Mouse (Mus musculus): ENCODE results near the gene Pwwp2b.
A peak's percentile ranks its signal among the peaks of the same experiment; 100 is the strongest.

The Pwwp2b gene

GRCm38 (mm10) chr7:139224070-139224469, 24.2 kb upstream of the Pwwp2b start:
- no peak for DNase-seq (ENCODE audit: low spot score in 2 of 2)

DNA sequence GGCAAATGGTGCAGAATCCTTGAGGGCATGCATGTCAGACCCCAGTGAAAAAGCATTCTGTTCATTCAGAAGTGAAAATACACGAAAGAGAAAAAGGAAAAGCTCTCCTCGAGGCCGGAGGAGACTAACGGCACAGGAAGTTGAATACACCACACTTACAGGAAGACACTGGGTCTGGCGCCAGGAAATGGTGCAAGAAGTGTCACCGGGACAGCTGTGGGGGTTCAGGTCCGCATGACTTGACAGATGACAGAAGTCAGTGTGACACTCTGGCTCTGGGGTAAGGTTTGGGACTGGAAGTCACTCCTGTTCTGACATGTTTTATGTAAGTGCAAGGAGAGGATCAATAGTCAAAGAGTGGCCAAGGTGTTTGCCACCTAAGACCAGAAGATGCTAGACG, 23.6 kb upstream of the Pwwp2b start:
- no peak for DNase-seq (ENCODE audit: low spot score in 2 of 2)

- no peak for DNase-seq (ENCODE audit: low spot score in 2 of 2)
These were observed 21.9 kb upstream of the Pwwp2b start for GRCm38 (mm10) chr7:139226416-139226815.

- no peak for DNase-seq (ENCODE audit: low spot score in 2 of 2)
These were observed 19.7 kb upstream of the Pwwp2b start for GRCm38 (mm10) chr7:139228447-139229171.

GRCm38 (mm10) chr7:139229837-139230236, 18.4 kb upstream of the Pwwp2b start:
- DNase-seq (ENCODE audit: low spot score in 2 of 2), result no peak

DNA sequence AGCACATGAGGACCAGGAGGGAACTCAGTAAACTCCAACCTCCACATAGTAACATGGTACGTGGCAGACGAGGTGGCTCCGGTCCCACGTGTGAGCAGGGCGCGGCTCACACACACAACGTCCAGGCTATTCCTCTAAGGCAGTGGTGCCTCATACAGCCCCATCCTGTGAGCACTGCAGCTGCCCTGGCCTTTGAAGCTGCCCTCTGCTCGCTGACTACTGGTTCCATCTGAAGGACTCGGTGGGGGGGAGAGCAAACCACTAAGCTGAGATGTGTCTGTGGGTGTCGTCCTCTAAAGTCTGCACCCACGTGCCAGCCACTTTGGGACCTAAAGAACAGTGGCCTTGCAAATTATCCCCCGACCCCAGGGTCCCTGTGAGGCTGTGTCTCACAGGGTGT, 18.0 kb upstream of the Pwwp2b start:
- no peak for DNase-seq (ENCODE audit: low spot score in 2 of 2)

GRCm38 (mm10) chr7:139233714-139234113, 14.6 kb upstream of the Pwwp2b start:
- DNase-seq (ENCODE audit: low spot score in 2 of 2), result peak; percentile 88 to 92

DNA sequence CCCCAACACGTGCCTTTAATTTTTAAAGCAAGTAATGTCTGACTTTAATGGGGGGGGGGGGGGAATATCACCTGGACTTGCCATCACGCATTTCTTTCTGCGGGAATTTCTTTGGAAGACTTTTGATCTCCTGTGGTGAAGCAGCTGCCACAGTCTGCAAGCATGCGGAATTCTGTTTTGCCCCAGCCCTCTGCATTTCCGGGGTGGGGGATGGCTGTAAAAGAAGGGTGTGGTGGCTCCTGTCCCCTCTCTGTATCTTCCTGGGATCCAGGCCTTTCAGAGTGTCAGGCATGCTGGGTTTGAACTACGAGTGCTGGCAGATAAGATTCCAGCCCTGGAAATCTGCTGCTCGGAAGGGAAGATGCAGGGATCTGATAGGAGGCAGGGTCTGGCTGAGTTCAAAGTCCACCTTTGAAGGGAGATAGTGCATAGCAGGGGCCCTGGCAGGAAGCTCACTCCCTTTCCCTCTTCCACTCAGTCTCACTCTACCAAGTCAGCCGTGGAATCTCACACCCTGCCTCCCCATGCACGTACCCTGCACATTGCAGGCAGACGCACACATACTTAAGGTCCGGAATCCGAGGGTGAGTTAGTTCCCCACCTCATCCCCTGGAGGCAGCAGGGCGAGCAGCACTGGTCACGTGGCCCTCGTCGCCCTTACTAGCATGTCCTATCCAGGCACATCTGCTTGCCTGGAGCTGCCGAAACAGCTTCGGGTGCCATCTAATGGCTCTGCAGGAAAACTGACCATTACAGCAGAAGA, 13.7 kb upstream of the Pwwp2b start:
- DNase-seq (ENCODE audit: low spot score in 2 of 2), result no peak

DNA sequence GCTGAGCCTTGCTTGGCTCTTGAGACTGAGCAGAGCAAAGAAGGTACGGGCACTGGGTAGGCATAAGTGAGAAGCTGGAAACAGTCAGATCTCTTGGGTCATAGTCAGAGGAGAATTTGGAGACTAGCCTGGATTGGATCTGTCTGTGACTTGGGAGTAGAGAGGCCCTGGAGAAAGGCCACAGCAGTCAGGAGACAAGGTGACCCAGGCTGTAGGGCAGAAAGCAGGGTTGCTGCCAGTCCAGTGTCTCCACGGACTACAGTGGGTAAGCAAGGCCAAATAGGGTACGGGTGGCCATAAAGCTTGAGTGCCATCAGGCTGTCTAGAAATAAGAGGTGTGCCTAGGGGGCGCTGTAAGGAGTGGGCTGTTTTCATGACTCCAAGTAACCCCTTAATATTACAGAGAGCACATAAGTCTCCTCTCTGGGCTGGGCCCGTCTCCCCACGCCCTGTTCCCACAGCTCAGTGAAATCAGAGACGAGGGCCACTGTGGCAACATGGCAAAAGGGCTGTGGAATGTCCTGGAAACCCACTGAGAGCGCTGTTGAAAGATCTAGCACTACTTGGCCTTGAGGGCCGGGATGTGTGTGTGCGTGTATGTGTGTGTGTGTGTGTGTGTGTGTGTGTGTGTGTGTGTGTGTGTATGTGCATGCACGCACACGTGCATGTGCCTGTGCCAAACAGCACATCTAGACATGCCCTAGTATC, 12.5 kb upstream of the Pwwp2b start:
- DNase-seq (ENCODE audit: low spot score in 2 of 2), result no peak

- no peak for DNase-seq (ENCODE audit: low spot score in 2 of 2)
These were observed 8.8 kb upstream of the Pwwp2b start for GRCm38 (mm10) chr7:139239432-139239831.

GRCm38 (mm10) chr7:139246086-139246485, 2.2 kb upstream of the Pwwp2b start:
- DNase-seq (ENCODE audit: low spot score in 2 of 2), result no peak

DNA sequence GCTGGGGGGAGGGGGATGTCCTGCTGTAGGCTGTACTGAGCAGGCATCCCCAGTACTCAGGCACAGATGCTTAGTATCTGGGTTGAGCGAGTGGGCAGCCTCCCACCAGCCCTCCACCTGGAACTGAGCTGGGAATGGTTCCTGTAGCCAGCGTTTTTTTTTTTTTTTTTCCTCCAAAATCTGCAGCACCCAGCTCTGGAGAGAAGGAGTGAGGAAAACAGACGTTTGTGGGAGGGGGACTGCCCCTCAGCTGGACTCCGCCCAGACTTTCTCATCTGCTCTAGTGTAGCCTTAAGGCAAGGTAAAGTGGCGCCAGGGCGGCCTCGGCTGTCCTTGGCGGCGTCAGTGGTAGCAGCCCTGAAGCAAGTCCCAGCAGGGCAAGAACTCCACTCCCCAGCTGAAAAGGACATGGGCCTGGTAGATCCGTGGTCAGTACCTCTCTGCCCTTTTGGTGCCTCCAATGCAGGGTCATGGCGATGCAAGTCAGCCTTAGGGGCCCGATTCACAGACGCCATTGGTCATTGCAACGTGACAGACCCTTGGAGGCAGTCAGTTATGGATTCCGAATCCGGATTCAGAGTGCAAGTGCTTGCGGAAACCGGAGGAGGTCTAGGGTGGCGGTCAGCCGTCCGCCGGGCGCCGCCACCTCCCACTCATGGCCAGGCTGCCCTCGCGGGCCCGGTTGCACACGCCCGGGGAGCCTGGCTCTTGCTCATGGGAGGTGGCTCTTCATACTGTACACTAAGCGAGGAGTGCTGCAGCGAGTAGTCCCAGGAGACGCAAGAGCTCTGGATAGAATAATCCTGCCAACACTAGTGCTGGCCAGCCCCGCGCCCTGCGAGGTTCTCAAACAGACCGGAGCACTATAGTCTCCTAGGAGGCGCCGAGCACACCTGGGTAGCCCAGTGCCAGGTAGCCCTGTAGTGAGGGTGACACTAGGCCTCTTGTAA, 1.1 kb upstream of the Pwwp2b start:
- DNase-seq (ENCODE audit: low spot score in 2 of 2), result peak; percentile 66 to 78

GRCm38 (mm10) chr7:139248615-139249405, 528 bp downstream of the Pwwp2b start:
- DNase-seq (ENCODE audit: low spot score in 2 of 2), result no peak

GRCm38 (mm10) chr7:139249406-139250210, 1.3 kb downstream of the Pwwp2b start:
- DNase-seq (ENCODE audit: low spot score in 2 of 2), result no peak

GRCm38 (mm10) chr7:139251881-139252301, 3.6 kb downstream of the Pwwp2b start:
- no peak for DNase-seq (ENCODE audit: low spot score in 2 of 2)

GRCm38 (mm10) chr7:139252566-139252965, 4.3 kb downstream of the Pwwp2b start:
- DNase-seq (ENCODE audit: low spot score in 2 of 2), result no peak

DNA sequence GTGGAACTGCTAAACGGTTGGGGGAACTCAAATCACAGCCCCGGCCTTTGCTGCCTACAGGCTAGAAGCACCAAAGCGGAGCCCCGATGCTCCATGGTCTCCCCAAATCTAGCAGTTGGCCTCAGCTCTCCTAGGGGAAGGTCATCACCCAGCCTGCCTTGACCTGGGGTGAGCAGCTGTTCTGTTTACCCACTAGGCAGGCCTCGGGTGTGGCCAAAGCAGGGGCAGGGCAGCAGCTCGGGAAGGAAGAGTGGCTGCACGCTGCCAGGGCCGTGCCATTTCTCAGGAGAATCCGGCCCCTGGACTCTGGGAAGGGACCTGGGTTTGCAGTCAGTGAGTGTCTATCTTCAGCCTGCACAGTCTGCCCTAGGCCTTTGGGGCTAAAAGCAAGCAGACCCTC, 4.7 kb downstream of the Pwwp2b start:
- no peak for DNase-seq (ENCODE audit: low spot score in 2 of 2)

- DNase-seq (ENCODE audit: low spot score in 2 of 2), result no peak
These were observed 5.2 kb downstream of the Pwwp2b start for GRCm38 (mm10) chr7:139253462-139253861.

GRCm38 (mm10) chr7:139254626-139255025, 6.3 kb downstream of the Pwwp2b start:
- DNase-seq (ENCODE audit: low spot score in 2 of 2), result no peak
